Mouse (Mus musculus) embryonic facial prominence, embryonic 13.5 days (tissue): ENCODE data around the gene Upf3b. TPM values are rescaled to one million over a fixed set of nuclear protein-coding genes. Genes with fewer than 3 reads are reported as not detected.

Experiments used
- ATAC-seq: fragments of 200-750 bp; cut with Nextera tagmentation; 2 replicates; pipeline ENCODE4 v1.8.0; 2017; ENCODE audit warnings: low read depth; ENCODE audit not compliant: insufficient number of reproducible peaks, insufficient read depth, low FRiP score, low TSS enrichment
- H3K27ac ChIP-seq: fragments of 300-500 bp; sonication (generic); 2 replicates; pipeline ENCODE4 v1.5.1; 2015; ENCODE audit warnings: moderate library complexity, mild to moderate bottlenecking, inconsistent platforms
- H3K27me3 ChIP-seq: fragments of 300-500 bp; sonication (generic); 2 replicates; pipeline ENCODE4 v1.6.1; 2015; ENCODE audit warnings: mild to moderate bottlenecking, inconsistent platforms
- H3K36me3 ChIP-seq: fragments of 300-500 bp; sonication (generic); 2 replicates; pipeline ENCODE4 v1.6.1; 2015; ENCODE audit warnings: mild to moderate bottlenecking, inconsistent platforms
- H3K4me1 ChIP-seq: fragments of 300-500 bp; sonication (generic); 2 replicates; pipeline ENCODE4 v1.6.1; 2015; ENCODE audit warnings: inconsistent platforms
- H3K4me2 ChIP-seq: fragments of 300-500 bp; sonication (generic); 2 replicates; pipeline ENCODE4 v1.6.1; 2015; ENCODE audit warnings: moderate library complexity, mild to moderate bottlenecking, inconsistent platforms
- H3K4me3 ChIP-seq: fragments of 300-500 bp; sonication (generic); 2 replicates; pipeline ENCODE4 v1.5.1; 2015; ENCODE audit warnings: mild to moderate bottlenecking, inconsistent platforms
- H3K9ac ChIP-seq: fragments of 300-500 bp; sonication (generic); 2 replicates; pipeline ENCODE4 v1.6.1; 2015; ENCODE audit warnings: mild to moderate bottlenecking, inconsistent platforms
- H3K9me3 ChIP-seq: fragments of 300-500 bp; sonication (generic); 2 replicates; pipeline ENCODE4 v1.6.1; 2016; ENCODE audit warnings: inconsistent platforms
- WGBS: fragments of 180-500 bp; shearing (Covaris S2); methylation state at CpG from one replicate; pipeline ENCODE4 v1.1.7; 2015; ENCODE audit warnings: mixed read lengths; 5-methylcytosine and 5-hydroxymethylcytosine counted together
- polyA plus RNA-seq: library from polyadenylated mRNA; unstranded; fragments of >200 nt; fragmentation: Nextera tagmentation; extraction: Ambion mirVana; gene quantifications from 2 replicates; pipeline ENCODE4 v1.2.1, GENCODE M21; 2015

Upf3b gene
- polyA plus RNA-seq, 1 experiment from 2014 or later = 23.4 TPM

DNA sequence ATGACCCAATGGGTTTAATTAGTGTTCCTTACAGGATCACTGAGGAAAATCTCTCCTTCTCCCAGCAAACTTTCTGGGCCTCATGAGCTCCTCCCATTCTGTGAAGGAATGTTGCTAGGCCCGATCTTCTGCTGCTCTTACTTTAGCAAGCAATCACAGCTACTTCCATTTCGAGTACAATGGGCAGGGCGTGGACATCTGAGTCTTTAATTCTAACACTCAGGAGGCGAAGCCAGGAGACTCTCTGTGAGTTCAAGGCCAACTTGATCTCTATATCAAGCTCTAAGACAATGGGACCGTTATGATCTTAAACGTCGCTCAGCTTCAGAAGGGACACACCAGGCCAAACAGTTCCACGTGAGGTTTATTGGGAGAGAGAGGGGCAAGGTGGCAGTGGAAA, 33.5 kb downstream of the Upf3b start:
- H3K4me2 ChIP-seq = no peak overlapping the region
- ATAC-seq = no peak
- no peaks in the 10 kb centered on the region for H3K4me1 ChIP-seq
- WGBS = 71% methylated on average over 8 of the region's 8 CpGs
- H3K4me3 ChIP-seq = no peak overlapping the region
- H3K27me3 ChIP-seq = no peaks in the 10 kb centered on the region
- no peaks in the 10 kb centered on the region for H3K9me3 ChIP-seq
- H3K9ac ChIP-seq = no peak overlapping the region
- peaks cover 5% of the 10 kb centered on the region; the same call in 1 of the 2 replicates for H3K36me3 ChIP-seq
- H3K27ac ChIP-seq = no peak overlapping the region

DNA sequence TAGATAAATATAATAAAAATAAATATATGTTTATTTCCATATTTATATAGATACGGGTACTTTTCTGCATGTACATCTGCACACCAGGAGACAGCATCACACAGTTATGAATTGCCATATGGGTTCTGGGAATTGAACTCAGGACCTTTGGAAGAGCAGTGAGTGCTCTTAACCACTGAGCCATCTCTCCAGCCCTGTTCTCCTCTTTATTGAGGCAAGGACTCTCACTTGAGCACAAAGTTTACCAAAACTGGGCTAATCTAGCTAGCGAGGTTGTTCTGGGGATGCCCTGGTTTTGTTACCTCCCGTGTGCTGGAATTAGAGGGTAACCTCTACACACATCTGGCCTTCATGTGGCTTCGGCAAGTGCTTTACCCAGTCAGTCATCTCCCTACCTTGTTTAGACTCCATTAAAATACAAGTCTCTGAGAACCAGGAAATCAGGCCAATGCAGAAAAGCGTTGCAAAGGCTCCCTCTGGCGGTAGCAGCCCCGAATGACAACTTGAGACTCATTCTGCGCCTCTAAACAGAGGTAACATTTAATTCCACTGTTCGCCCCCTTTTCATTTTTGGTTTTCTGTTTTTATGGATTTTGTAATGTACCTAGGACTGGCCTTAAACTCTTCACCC, 35.7 kb downstream of the Upf3b start:
- Histone ChIP-seq H3K9ac (no peak overlapping the region), H3K4me1 (no peaks in the 10 kb centered on the region), H3K9me3 (no peaks in the 10 kb centered on the region), H3K4me3 (no peak overlapping the region), H3K27me3 (no peaks in the 10 kb centered on the region), H3K4me2 (no peak overlapping the region), H3K36me3 (no peaks in the 10 kb centered on the region), H3K27ac (no peak overlapping the region)
- no peak for ATAC-seq
- WGBS = 34% methylated on average over 9 of the region's 9 CpGs

DNA sequence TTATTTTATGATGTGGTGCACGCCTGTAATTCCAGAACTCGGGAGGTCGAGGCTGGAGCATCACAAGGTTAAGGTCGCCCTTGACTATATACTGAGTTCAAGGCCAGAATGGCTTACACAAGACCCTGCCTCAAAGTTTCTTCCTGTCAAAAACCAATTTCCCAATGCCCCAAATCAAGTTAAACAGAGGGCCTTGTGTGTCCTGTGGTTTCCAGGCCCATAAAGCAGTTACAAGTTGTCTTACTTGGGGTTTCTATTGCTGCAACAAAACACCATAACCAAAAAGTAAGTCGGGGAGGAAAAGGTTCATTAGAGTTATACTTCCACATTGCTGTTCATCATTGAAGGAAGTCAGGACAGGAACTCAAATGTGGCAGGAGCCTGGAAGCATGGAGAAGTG, 41.4 kb downstream of the Upf3b start:
- Histone ChIP-seq H3K4me3 (no peak overlapping the region), H3K36me3 (no peaks in the 10 kb centered on the region), H3K27ac (no peak overlapping the region), H3K9ac (no peak overlapping the region), H3K4me1 (no peaks in the 10 kb centered on the region), H3K4me2 (no peak overlapping the region), H3K9me3 (no peaks in the 10 kb centered on the region), H3K27me3 (no peaks in the 10 kb centered on the region)
- no peak for ATAC-seq
- WGBS = 88% methylated on average over 5 of the region's 5 CpGs

DNA sequence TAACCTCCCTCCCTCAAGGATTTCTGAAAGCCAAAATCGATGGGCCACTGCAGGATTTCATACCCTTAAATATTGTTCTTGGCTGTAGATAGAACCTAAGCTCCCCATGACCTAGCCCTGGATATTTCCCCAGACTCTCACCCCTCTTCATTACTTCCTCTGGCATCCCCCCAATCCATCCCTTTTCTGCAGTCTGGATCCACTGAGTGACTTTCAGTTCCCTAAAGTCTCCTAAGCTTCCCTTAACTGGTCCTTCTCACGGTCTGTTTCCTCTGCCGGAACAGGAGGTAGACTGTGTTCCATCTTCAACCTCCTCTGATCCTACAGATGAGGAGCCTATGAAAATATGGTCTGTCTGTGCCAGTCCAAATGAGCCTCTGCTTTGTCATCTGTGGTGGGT, 42.8 kb downstream of the Upf3b start:
- WGBS = 85% methylated on average over 3 of the region's 3 CpGs
- ATAC-seq = no peak
- H3K9me3 ChIP-seq = no peaks in the 10 kb centered on the region

DNA sequence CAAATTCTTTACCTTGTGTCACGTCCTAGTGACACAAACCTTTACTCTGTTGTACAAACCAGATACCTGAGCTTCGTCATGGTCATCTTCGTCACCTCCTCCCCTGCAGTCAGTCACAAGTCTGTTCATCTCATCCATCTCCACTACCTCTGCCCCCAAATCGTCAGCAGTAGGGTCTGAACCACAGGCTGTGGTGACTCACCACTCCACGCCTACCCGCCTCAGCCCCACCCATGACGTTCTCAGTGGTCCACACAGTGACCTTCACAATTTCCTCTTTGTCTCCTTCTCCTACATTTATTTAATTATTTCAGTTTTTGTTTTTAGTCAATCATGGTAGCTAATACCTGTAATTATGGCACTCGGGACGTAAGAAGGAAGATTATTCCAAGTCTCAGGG, 46.2 kb downstream of the Upf3b start:
- no peak for ATAC-seq
- Histone ChIP-seq H3K27me3 (no peaks in the 10 kb centered on the region), H3K9me3 (no peaks in the 10 kb centered on the region), H3K9ac (no peak overlapping the region), H3K4me2 (no peak overlapping the region), H3K4me3 (no peak overlapping the region), H3K4me1 (no peaks in the 10 kb centered on the region), H3K27ac (no peak overlapping the region), H3K36me3 (no peaks in the 10 kb centered on the region)
- WGBS = 85% methylated on average over 9 of the region's 9 CpGs

More for the DNA sequence above, 42.8 kb downstream of the Upf3b start:
- Histone ChIP-seq H3K9ac (no peak overlapping the region), H3K36me3 (no peaks in the 10 kb centered on the region), H3K4me2 (no peak overlapping the region), H3K27me3 (no peaks in the 10 kb centered on the region), H3K4me1 (no peaks in the 10 kb centered on the region), H3K27ac (no peak overlapping the region), H3K4me3 (no peak overlapping the region)

DNA sequence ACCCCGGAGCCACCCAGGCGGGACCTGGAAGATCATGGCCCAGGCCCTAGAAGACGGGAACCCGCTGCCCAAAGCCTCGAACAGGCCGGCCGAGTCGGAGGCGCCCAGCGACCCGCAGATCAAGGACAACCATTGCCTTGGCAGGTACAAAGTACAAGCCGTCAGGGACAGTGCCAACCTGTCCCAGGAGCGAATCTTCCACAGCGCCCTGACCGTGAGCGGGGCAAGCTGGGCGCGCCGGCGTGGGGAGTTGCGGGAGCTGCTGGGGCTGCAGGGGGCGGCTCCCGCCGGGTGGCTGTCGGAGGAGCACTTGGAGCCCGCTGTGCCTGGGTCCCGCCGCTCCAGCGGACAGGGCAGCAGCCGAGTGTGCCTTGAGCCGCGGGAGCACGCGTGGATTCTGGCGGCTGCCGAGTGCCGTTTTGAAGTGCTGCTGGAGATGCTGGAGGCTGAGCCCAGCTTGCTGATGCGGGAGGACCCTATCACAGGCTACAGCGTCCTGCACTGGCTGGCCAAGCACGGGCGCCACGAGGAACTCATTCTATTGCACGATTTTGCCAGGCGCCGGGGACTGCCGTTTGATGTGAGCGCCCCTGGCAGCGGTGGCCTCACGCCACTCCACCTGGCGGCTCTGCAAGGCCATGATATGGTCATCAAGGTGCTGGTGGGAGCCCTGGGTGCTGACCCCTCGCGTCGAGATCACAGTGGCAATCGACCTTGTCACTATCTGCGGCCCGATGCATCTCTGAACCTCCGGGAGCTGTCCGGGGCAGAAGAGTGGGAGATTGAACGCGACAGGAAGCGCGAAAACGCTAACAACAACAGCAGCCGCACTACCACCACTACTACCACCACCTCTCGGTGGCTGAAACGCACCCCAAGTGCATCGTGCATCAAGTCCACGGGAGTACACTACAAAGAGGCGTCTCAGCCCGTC, 61.0 kb downstream of the Upf3b start:
- Histone ChIP-seq H3K4me3 (peak overlapping the region; percentile 37), H3K9ac (no peak overlapping the region), H3K4me2 (peak overlapping the region; percentile 62), H3K27me3 (peaks cover 78% of the 10 kb centered on the region), H3K9me3 (no peaks in the 10 kb centered on the region), H3K36me3 (no peaks in the 10 kb centered on the region), H3K27ac (no peak overlapping the region), H3K4me1 (0 out of 2 replicates have a peak, but pooled peaks cover 5% of the 10 kb centered on the region)
- ATAC-seq = no peak
- 20% methylated on average over 70 of the region's 70 CpGs for WGBS

GRCm38 (mm10) chrX:37048066-37048889, 61.8 kb downstream of the Upf3b start, which contains the start of gene Sowahd:
Gene Sowahd, plus strand, starts transcription at chrX:37048845.
- Histone ChIP-seq H3K4me1 (0 out of 2 replicates have a peak, but pooled peaks cover 5% of the 10 kb centered on the region), H3K4me2 (peak within 1 kb of the TSS; percentile 62), H3K9ac (no peak within 1 kb of the TSS), H3K9me3 (no peaks in the 10 kb centered on the region), H3K4me3 (peak within 1 kb of the TSS; percentile 37), H3K36me3 (no peaks in the 10 kb centered on the region), H3K27ac (no peak within 1 kb of the TSS), H3K27me3 (peaks cover 78% of the 10 kb centered on the region)
- no peak for ATAC-seq
- WGBS = 19% methylated on average over 37 of the region's 38 CpGs

DNA sequence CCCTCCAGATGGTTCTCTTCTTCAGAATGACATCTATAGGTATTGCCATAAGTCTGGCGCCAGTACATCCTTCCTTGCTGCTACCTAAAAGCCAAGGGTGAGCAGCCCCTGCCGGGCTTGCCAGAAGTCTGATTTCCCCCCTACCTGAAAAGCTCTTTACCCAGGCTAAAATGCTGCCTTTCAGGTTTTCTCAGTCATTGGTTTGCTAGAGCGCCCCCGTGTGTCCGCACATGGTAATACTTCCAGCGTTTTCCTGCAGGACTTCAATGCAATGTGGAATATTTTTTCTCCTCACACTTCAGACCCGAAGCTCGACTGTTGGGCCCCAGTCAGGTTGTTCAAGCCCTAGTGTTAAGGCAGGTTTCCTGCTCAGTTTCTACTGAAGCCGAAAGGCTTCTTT, 67.4 kb downstream of the Upf3b start:
- H3K4me1 ChIP-seq = no peaks in the 10 kb centered on the region
- WGBS = 22% methylated on average over 9 of the region's 9 CpGs
- H3K4me2 ChIP-seq = no peak overlapping the region
- H3K9me3 ChIP-seq = no peaks in the 10 kb centered on the region
- H3K9ac ChIP-seq = no peak overlapping the region
- H3K27ac ChIP-seq = no peak overlapping the region
- H3K27me3 ChIP-seq = peaks cover 25% of the 10 kb centered on the region
- H3K4me3 ChIP-seq = no peak overlapping the region
- ATAC-seq = no peak
- no peaks in the 10 kb centered on the region for H3K36me3 ChIP-seq

Other genes starting within 250 kb of the Upf3b start
- gene Ube2a, start 236.4 kb downstream of the Upf3b start, polyA plus RNA-seq = 132 and 136 TPM in 2 replicates
- gene C330007P06Rik, start 236.2 kb downstream of the Upf3b start, polyA plus RNA-seq = 37.5 and 39.6 TPM in 2 replicates
- gene Nkrf, start 207.4 kb downstream of the Upf3b start, polyA plus RNA-seq = 1.5 TPM in 2 replicates
- 38.3 and 40.0 TPM in 2 replicates for gene Sept6, start 118.5 kb downstream of the Upf3b start, polyA plus RNA-seq
- not detected in 2 replicates for gene Sowahd, start 61.5 kb downstream of the Upf3b start, polyA plus RNA-seq
- gene Rpl39, start 24.9 kb downstream of the Upf3b start, polyA plus RNA-seq = 601 and 648 TPM in 2 replicates
- 16.7 and 17.4 TPM in 2 replicates for gene Nkap, start 16.5 kb upstream of the Upf3b start, polyA plus RNA-seq
- gene Akap14, start 58.5 kb upstream of the Upf3b start, polyA plus RNA-seq = not detected in 2 replicates
- 454 and 456 TPM in 2 replicates for gene Ndufa1, start 80.8 kb upstream of the Upf3b start, polyA plus RNA-seq
- gene Rnf113a1, start 80.9 kb upstream of the Upf3b start, polyA plus RNA-seq = 12.4 and 14.1 TPM in 2 replicates
- gene Gm9, start 100.7 kb upstream of the Upf3b start, polyA plus RNA-seq = not detected in 2 replicates
- gene Rhox1, start 111.9 kb upstream of the Upf3b start, polyA plus RNA-seq = not detected in 2 replicates
- not detected in 2 replicates for gene Rhox2a, start 134.7 kb upstream of the Upf3b start, polyA plus RNA-seq
- not detected in 2 replicates for gene Rhox3a, start 139.6 kb upstream of the Upf3b start, polyA plus RNA-seq
- 1.1 TPM in 1 of 2 replicates, not detected in the other for gene Rhox4a, start 155.0 kb upstream of the Upf3b start, polyA plus RNA-seq